Mouse (Mus musculus) adrenal gland, adult 2 months (tissue): ENCODE data around the gene Ipo4. TPM values are rescaled to one million over a fixed set of nuclear protein-coding genes. Genes with fewer than 3 reads are reported as not detected.

ENCODE experiments used
- DNase-seq: peaks from one replicate; pipeline ENCODE4 v3.0.0; 2021
- polyA plus RNA-seq: library from polyadenylated mRNA; depleted of rRNA; stranded (reverse); fragments of >200 nt; gene quantifications from 2 replicates; pipeline ENCODE4 v1.2.3, GENCODE M21; 2012
- total RNA-seq, 2 experiments: library from RNA; stranded (reverse); gene quantifications; 2 replicates each; pipeline ENCODE4 v1.2.3; 2021

Ipo4 gene
- total and polyA plus RNA-seq, 3 experiments, result 126 to 136 (median 132) TPM

DNA sequence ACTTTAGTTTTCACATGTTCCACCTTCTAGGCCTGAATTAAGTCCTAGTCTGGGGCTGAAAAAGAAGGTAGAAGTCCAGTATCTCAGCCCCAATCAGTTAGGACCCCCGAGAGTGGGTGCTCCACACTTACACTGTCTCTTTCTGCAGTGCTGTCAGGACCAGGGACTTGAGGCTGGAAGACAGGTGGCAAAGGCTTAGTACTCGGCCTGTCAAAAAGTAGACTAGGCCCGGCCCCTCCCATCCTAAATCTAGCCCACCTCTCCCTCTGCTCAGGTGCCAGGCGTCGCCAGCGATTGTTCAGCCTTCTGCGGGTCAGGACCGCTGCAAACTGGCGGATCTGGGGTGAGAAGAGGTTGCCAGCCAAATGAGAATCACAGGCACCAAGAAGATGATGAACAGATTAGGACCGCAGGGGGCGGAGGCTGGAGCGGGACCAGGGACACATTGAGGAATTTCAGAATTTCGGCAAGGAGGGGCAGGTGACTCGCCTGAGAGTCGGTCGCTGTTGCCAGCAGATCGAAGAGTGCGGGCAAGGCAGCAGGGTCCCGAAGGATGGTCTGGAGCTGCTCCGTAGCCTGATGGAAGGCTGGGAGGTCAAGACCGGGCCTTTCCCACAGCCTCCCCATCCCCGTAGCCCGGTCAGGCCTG lies 759 bp downstream of the Ipo4 start:
- DNase-seq, result peak; percentile 71

DNA sequence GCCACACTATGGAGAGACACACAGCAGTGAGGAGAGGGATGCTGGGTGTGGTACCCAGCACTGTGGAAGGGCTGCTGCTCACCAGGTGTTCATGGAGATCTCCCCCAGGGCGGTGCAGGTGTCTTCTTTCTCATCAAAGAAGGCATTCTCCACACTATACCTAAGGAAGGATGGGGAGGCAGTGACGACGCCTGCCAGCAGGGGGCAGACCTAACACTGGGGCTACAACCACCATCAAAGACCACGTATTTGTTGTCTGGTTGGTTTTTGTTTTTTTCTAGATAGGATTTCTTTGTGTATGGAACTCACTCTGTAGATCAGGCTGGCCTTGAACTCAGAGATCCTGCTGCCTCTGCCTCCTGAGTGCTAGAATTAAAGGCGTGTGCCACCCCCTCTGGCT lies 6.4 kb downstream of the Ipo4 start:
- DNase-seq, result peak; percentile 56

DNA sequence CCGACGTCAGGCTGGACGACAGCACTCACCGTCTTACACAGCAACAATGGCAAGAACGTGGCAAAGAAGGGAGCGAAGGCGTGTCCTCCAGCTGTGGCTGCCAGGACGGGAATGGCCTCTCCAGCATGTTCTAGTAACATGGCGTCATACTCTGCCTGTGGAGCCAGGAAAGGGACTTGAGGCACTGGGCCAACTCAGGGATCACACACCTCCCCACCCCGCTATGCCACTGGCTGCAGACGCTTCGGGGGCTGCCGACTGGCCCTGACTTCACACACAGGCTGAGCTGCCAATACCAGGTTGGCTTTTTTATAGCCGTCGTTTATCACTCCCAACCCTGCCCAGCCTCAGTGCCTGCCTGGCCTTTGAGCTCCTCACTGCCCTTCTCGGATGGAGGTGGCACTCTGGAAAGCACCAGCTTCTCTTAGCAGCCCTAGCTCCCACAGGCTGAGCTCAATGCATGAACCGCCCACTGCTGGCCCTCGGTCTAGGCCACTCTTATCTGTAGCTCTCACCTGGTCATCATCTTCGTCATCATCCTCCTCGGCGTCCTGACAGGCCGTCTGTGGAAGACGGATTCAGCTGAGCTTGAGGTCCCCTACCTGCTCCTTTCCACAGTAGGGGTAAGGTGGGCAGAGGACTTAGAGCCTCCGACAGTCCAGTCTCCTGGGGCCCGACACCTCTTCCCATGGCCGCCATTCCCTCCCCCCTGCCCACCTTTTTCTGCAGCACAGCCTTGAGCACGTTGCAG lies 7.5 kb downstream of the Ipo4 start:
- no peak for DNase-seq

DNA sequence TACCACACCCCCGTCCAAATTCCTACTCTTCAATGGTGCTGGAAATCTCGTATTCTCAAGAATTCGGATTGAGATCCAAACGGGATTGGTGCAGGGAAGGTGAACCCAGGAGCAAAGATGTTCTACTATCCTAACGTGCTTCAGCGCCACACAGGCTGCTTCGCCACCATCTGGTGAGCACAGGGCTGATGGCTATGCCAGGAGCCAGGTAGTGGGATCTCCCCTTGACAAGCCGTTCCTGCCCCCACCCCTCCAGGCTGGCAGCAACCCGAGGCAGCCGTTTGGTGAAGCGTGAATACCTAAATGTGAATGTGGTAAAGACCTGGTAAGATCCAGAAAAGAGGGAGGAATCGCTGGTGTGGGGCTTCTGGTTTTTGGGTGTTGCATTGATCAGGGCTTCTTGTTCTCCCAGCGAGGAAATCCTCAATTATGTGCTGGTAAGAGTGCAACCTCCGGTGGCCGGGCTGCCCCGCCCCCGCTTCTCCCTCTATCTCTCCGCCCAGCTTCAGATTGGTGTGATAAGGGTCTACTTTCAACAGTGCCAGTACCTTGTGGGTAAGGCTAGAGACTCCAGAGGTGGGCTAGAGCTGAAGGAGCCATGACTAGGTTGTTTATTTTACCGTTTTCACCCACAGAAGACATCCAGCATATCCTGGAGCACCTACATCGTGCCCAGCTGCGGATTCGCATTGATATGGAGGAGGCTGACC lies 17.1 kb downstream of the Ipo4 start:
- no peak for DNase-seq

DNA sequence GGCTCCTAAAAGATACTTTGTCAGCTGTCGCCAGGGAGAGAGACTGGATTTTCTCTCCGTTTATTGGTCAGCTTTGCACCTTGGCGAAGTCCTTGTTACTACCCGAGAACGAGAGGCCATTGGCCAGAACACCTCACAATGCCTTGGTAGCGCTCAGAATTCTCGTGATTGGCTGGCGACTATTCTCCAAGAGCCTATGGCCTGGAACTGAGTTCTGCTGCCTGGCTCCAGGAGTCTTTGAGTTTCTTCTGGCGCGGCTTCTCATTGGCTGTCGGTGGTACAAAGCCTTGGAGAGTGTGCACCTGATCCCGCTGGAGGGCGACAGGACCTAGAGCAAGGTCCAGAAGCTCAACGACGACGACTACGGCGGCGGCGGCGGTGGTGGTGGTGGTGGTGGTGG lies 17.9 kb downstream of the Ipo4 start, which contains the start of gene Rec8:
Gene Rec8, plus strand, starts transcription at position 216 of the 400 bp plus-strand sequence.
- DNase-seq, result peak; percentile 45

DNA sequence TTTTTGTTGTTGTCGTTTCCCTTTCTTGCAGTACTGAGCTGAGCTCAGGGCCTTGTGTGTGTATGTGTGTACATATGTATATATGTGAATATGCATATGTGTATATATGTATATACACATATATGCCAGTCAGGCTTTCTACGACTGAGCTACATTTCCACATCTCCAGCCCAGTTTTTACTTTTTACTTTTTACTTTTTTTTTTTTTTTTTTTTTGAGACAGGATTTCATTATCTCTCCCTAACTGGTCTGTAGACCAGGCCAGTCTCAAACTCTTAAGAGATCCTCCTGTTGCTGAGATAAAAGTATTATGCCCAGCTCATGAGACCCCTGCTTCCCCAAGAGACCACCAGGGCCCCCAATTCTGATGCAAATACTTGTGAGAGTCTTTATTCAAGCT lies 18.9 kb downstream of the Ipo4 start:
- DNase-seq, result no peak

DNA sequence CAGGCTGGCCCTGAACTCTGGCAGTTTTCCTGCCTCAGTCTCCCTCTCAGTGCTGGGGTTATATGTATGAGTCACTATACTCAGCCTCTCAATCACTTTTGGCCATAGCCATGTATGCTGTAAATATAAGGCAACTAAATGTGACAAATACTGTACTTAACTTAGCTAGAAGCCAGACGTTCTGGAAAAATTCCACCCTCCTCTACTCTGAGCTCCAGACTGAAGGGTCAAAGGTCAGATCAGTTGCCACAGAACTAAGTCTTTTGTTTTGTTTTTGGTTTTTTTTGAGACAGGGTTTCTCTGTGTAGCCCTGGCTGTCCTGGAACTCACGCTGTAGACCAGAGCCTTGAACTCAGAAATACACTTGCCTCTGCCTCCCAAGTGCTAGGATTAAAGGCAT lies 19.9 kb downstream of the Ipo4 start:
- no peak for DNase-seq

DNA sequence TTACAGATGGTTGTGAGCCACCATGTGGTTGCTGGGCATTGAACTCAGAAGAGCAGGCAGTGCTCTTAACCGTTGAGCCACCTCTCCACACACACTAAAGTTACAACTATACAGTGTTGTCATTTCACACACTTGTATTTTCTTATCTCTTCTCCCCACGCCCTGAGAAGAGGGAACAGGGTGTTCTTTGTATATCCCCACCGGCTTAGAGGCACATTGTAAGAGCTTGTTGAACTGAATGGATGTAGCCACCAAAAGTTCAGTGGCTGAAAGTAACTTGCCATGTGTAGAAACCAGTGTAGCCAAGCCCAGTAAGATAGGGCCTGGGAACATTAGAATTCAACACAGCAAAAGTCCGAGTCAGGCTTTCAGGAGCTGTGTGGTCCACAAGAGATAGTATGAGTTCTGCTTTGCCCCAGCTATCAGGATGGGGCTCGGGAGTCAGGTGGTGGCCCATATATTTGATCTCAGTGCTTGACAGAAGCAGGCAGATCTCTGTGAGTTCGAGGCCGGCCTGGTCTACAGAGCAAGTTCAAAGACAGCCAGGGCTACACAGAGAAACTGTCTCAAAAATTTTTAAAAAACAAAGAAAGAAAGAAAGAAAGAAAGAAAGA lies 21.1 kb downstream of the Ipo4 start:
- DNase-seq, result no peak

DNA sequence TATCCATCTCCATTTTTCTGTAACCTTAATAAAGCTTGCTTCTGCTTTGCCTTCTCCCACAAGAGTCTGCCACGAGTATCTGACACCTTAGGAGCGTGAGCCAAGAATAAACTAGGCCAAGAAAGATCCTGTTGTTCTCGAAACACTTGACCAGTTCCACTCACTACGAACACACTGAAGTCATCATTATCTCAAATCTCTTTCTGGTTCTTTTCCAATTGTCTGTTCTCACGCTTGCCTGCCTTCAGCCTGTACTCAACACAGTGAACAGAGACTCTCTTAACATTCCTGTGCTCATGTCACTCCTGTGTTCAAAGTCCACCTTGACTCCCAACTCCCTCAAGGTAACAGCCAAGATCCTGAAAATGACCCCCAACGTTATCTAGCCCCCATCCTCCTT lies 22.4 kb downstream of the Ipo4 start:
- DNase-seq, result no peak

DNA sequence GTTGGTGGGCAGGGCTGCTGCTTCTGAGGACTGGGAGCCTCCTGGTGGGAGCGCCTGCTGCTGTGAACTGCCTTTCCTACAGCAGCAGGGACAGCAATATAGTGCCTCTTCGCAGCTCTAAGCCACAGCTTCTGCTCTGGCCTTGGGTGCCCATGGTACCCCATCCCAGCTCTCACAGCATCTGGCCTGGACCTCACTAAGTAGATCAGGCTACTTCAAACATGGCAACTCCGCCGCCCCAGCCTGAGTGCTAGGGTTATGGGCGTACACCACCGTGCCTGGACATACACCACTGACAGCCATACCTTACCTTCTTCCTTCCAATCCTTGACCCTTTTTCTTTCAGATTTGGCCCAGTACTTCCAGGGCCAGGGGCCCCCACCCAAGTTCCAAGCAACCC lies 27.4 kb downstream of the Ipo4 start:
- DNase-seq, result no peak

DNA sequence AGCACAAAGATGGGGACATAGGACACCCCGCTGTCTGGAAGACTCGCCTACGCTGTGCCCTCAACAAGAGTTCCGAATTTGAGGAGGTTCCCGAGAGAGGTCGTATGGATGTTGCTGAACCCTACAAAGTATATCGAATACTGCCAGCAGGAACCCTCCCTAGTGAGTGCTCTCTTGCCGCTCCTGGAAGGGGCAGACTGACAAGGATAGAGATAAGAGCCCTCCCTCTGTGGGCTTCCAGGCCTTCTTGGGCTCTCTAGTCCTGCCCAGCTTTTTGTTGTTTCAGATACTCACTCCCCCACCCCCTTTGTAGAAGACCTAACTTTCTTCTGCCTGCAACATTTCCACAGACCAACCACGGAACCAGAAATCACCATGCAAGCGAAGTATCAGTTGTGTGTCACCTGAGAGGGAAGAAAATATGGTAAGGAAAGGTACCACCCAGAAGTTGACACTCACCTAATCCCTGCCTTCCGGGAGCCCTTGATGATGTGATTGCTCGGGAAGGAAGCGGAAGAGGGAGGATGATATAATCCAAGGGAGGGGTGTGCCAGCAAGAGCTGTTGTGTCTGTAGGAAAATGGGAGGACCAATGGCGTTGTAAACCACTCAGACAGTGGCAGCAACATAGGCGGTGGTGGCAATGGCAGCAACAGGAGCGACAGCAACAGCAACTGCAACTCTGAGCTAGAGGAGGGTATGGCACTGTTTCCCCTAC lies 29.9 kb downstream of the Ipo4 start:
- DNase-seq, result no peak

DNA sequence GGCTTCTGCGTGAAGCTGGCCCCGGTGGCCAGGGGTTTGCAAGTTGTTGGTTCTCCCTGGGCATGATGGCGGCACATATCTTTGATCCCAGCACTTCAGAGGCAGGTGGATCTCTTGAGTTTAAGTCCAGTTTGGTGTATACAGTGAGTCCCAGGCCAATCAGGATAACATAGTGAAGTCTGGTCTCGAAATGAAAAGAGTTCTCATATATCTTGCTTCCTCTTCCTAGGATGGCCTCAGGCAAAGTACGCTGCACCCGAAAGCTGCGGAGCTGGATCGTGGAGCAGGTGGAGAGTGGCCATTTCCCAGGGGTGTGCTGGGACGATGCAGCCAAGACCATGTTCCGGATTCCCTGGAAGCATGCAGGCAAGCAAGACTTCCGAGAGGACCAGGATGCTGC lies 30.9 kb downstream of the Ipo4 start:
- no peak for DNase-seq

DNA sequence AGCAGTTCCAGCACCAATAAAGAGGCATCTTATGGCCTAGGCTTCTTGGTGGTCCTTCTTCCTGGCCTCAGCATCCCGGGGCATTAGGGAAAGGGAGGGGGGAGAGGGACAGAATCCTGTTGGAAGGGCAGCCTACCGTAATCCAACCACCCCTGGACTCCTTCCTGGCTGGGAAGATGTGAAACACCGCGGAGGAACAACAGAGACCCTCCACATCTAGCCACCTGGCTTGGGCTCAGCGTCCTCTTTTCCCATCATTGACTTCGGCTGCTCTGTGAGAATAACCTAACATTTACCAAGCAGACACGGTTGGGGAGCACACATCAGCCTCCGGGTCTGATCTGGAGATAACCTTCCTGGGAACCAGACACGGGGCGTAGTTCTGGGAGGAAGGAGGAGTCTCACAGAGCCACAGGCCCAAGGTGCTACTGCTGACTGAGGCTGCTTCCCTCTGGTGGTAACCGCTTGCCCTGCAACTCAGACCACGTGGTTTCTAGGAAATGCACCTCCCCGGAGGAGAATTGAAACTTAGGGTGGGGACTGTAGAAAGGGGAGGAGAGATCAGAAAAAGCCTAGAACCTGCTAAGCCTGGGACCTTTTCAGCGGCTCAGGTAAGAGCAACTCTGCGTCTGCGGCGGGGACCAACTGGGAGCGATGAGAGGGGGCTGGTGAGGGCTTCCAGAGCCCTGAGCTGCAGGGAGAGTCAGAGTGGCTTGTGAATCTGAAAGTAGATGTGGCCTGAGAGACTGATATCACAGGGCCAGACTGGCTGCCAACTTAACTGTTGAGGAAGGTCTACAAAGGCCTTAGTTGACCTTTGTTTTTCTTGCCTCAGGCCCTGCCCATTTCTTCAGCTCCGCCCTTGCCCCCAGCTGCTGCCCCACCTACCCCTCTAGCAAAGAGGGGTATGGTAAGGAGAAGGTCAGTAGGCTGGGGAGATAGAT lies 31.9 kb downstream of the Ipo4 start:
- DNase-seq, result peak; percentile 96

DNA sequence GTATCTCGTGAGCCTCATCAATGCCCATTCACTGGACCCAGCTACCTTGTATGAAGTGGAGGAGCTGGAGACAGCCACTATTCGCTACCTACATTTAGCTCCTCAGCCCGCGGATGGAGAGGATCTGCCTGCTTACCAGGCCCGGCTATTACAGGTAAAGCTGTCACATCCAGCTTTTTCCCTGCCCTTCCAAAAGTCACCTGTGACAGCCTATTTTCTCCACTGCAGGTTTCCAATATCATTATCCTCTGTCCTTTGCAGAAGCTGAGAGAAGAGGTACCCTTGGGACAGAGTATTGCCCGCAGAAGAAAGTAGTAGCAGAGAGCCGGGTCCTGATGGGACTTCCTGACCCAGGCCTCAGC lies 32.5 kb downstream of the Ipo4 start, which contains the start of gene Irf9:
Gene Irf9, plus strand, starts transcription at position 301 of the 362 bp plus-strand sequence.
- no peak for DNase-seq

DNA sequence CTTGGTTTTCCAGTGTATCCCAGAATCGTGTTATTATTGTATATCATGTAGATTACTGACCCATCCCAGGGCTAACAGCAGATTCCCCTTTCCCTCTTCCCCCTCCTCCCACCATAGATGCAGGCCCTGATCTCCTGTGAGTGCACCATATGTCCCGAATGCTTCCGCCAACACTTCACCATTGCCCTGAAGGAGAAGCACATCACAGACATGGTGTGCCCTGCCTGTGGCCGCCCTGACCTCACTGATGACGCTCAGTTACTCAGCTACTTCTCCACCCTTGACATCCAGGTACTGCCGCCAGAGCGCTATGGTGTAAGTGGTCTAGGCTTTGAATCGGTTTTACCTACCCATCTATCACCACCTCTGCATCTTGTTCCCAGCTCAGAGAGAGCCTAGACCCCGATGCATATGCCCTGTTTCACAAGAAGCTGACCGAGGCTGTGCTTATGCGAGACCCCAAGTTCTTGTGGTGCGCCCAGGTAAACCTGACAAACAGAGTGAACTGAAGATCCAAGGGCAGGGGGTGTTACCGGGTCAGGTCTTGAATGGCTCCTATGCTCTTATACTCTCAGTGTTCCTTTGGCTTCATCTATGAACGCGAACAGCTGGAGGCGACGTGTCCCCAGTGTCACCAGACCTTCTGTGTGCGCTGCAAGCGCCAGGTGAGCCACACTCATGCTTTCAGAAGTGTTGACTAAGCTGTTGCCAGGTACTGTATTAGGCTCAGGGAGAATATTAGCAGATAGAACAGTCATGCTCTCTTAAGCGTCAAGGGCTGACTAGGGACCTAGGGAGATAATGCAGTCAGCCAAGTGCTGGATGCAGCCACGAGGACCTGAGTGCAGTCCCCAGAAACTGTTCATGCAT lies 37.0 kb downstream of the Ipo4 start:
- no peak for DNase-seq

DNA sequence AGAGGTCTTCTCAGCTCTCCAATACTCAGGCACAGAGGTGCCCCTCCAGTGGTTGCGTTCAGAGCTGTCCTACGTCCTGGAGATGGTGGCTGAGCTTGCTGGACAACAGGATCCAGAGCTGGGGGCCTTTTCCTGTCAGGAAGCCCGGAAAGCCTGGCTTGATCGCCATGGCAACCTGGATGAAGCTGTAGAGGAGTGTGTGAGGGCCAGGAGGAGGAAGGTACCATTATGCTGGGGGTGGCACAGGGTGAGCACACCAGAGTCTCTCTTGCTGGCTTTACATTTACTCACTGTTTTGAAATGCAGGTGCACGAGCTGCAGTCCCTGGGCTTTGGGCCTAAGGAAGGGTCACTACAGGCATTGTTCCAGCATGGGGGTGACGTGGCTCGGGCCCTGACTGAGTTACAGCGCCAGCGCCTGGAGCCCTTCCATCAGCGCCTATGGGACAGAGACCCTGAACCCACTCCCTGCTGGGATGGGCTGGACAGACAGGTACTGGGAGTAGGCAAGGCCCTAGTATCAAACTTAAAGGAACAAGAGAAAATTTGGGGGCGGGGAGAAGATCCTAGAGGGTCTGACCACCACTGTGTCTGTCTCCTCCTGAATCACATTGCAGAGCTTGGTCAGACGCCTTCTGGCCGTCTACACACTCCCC lies 39.6 kb downstream of the Ipo4 start:
- DNase-seq, result no peak

DNA sequence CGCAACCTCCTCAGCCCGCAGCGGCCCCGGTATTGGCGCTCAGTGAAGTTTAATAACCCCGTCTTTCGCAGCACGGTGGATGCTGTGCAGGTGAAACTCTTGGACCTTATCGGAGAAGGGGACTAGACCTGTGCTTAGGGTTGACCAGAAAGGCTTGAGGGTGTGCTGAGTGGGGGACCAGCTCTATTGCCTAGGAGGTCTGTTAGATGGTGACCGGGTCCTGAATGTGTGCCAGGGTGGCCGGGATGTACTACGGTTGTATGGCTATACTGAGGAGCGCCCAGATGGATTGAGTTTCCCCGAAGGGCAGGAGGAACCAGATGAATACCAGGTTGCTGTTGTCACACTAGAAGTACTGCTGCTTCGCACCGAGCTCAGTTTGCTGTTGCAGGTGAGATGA lies 43.5 kb downstream of the Ipo4 start:
- no peak for DNase-seq

DNA sequence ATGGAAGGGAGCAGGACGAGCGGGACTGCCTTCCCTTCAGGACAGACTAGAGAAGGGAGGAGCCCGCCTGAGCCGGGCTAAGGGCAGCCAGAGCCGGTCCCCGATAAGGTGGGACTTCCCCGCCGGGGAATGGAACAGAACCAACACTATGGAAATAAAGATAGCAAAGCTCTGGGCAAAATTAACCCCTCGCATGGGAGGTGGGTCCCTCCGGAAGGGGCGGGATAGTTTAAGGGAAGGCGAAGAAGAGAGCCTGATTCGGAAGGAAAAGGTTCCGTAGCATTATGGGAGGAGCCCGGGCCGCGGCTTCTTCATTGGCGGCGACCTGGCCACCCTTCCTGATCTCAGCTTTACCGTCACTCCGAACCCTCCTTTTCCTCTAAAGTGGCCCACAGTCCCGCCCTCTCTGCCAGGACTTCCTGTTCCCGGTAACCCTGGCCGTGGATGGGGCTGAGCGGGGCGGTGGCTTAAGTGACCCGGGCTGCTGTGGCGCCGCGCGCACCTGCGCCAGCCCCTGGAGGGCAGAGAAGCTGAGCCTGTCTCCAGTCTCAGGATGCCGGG lies 44.3 kb downstream of the Ipo4 start, which contains the start of gene Rnf31:
Gene Rnf31, plus strand, starts transcription at position 378 of the 561 bp plus-strand sequence.
- DNase-seq, result peak; percentile 98
